Mouse (Mus musculus) cortical plate, adult 2 months (tissue): ENCODE results near the gene Il11.

Experiments used
- CTCF ChIP-seq: fragments of 200-500 bp; IDR thresholded peaks from 2 replicates; pipeline ENCODE4 v1.5.1; 2011; ENCODE audit warnings: mild to moderate bottlenecking, control low read depth, low read length; ENCODE audit not compliant: insufficient read depth; ENCODE audit errors: extremely low read depth
- POLR2A ChIP-seq: fragments of 200-500 bp; IDR thresholded peaks from 2 replicates; pipeline ENCODE4 v1.6.1; 2011; ENCODE audit warnings: mild to moderate bottlenecking, low read length, control low read depth; ENCODE audit not compliant: insufficient read depth; ENCODE audit errors: extremely low read depth

DNA sequence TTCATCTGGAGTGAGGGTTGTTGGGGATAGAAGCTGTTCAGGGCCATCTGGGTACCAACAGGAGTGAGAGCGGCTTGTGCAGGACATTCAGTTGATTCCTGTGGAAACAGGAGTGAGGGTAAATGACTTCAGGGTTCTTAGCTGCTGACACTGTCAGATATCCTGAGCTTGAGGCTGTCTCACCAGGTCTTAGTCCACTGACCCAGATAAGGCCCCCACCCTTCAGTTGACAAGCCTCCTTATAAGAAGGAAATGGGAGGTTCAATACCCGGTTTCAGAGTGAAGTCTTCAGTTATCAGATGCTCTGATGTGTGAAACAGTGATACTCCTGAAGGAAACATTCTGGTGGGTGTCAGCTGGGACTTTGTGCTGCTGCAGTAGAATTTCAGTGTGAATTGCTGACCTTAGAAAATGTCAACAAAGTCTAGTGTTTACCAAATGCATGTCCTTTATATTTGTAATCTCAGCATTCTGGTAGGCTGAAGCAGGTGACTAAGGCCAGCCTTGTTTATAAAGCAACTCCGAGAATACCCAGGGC lies 12.0 kb upstream of the Il11 start:
- TF ChIP-seq CTCF (no peak), POLR2A (no peak)
